Mouse (Mus musculus) hindbrain, embryonic 10.5 days (tissue): ENCODE data around the gene Gphn. TPM values are rescaled to one million over a fixed set of nuclear protein-coding genes. Genes with fewer than 3 reads are reported as not detected.
"Not testable (repeated sequence)": the region's sequence is repeated elsewhere in the genome, so short reads cannot be mapped to it uniquely, and the experiment has no call there.

Experiments used
- DNase-seq: peaks from one replicate; pipeline ENCODE4 v3.0.0-alpha.2; 2017; ENCODE audit warnings: low spot score
- H3K27ac ChIP-seq: fragments of 300-500 bp; sonication (generic); 2 replicates; pipeline ENCODE4 v1.5.1; 2016; ENCODE audit warnings: mild to moderate bottlenecking, moderate library complexity
- H3K27me3 ChIP-seq: fragments of 300-500 bp; sonication (generic); 2 replicates; pipeline ENCODE4 v1.6.1; 2016; ENCODE audit warnings: mild to moderate bottlenecking; ENCODE audit not compliant: poor library complexity, insufficient read depth, severe bottlenecking
- H3K36me3 ChIP-seq: fragments of 300-500 bp; sonication (generic); 2 replicates; pipeline ENCODE4 v1.6.1; 2016; ENCODE audit warnings: mild to moderate bottlenecking, moderate library complexity
- H3K4me1 ChIP-seq: fragments of 300-500 bp; sonication (generic); replicated peaks from 2 replicates; pipeline ENCODE4 v1.6.1; 2016; ENCODE audit warnings: mild to moderate bottlenecking
- H3K4me3 ChIP-seq: fragments of 300-500 bp; sonication (generic); 2 replicates; pipeline ENCODE4 v1.5.1; 2016; ENCODE audit warnings: mild to moderate bottlenecking, moderate library complexity
- H3K9me3 ChIP-seq: fragments of 300-500 bp; sonication (generic); 2 replicates; pipeline ENCODE4 v1.6.1; 2016; ENCODE audit warnings: mild to moderate bottlenecking, moderate library complexity
- WGBS: fragments of 180-500 bp; shearing (Covaris S2); methylation state at CpG from one replicate; pipeline ENCODE4 v1.1.7; 2016; 5-methylcytosine and 5-hydroxymethylcytosine counted together
- polyA plus RNA-seq: library from polyadenylated mRNA; unstranded; fragments of >200 nt; fragmentation: Nextera tagmentation; extraction: Ambion mirVana; gene quantifications from 2 replicates; pipeline ENCODE4 v1.2.1, GENCODE M21; 2016

Gene Gphn
- polyA plus RNA-seq, 1 experiment from 2014 or later, result 15.5 TPM

DNA sequence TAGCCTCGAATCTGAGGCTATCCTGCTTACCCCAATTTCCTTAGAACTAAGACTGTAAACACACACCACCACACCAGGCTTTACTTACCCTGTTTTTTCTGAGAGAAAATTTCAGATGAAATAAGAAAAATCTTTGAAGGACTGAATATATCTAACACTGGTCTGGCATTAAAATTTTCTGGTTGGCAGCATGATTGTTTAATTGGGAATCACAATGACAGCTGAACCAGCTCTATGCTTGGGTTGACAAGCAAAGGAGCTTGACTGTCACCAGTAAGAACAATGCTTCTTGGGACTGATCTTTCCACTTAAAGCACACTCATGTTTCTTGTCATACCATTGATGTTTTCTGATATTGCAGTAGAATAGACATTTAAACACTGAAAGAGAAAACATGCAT lies 296.0 kb downstream of the Gphn start:
- Histone ChIP-seq H3K9me3 (no peaks in the 10 kb centered on the region), H3K27me3 (no peaks in the 10 kb centered on the region), H3K36me3 (no peaks in the 10 kb centered on the region), H3K4me3 (no peak overlapping the region), H3K4me1 (no peaks in the 10 kb centered on the region), H3K27ac (no peak overlapping the region)
- 60% methylated on average over 1 of the region's 1 CpGs for WGBS
- no peak for DNase-seq

DNA sequence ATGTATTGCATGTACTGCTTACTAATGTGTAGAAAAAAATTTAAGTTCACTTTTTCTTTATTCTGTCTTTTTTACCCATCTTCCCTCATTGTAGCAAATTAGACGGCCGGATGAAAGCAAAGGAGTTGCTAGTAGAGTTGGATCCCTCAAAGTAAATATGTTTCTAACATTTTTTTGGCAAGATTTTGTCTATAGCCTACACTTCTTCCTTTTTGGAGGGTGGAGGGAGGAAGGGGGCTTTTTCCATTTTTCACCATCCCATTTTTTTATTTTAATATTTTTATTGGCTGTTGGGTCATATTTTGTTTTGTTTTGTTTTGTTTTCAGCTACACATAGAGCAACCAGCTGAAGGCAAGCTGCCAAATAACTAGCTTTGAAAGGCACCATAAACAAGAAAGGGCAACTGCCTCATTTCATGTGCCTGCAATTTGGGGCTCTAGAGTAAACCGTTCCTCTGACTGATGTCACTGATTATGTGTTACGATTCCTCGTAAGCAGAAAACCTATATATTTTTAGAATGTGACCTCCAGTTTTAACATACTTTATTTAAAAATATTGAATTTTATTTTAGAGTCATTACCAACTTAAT lies 296.7 kb downstream of the Gphn start:
- H3K4me3 ChIP-seq, result no peak overlapping the region
- H3K9me3 ChIP-seq, result no peaks in the 10 kb centered on the region
- 92% methylated on average over 5 of the region's 5 CpGs for WGBS
- H3K36me3 ChIP-seq, result no peaks in the 10 kb centered on the region
- no peaks in the 10 kb centered on the region for H3K27me3 ChIP-seq
- DNase-seq, result no peak
- H3K27ac ChIP-seq, result no peak overlapping the region
- H3K4me1 ChIP-seq, result no peaks in the 10 kb centered on the region

DNA sequence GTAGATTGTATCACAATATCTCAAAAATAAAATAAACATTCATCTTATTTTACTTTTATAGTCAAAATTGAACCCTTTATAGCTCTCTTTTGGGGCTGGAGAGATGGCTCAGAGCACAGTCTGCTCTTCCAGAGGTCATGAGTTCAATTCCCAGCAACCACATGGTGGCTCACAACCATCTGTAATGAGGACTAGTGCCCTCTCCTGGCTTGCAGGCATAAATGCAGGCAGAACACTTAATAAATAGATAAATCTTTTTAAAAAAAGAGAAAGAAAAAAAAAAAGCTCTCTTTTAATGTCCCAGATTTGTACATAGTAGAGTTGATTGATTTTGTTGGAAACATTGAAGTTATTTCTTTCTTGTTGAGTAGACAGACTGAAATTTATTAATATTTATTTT lies 311.4 kb downstream of the Gphn start:
- H3K27ac ChIP-seq, H3K4me3 ChIP-seq, H3K9me3 ChIP-seq, DNase-seq, H3K4me1 ChIP-seq, H3K27me3 ChIP-seq, H3K36me3 ChIP-seq: not testable (repeated sequence)

DNA sequence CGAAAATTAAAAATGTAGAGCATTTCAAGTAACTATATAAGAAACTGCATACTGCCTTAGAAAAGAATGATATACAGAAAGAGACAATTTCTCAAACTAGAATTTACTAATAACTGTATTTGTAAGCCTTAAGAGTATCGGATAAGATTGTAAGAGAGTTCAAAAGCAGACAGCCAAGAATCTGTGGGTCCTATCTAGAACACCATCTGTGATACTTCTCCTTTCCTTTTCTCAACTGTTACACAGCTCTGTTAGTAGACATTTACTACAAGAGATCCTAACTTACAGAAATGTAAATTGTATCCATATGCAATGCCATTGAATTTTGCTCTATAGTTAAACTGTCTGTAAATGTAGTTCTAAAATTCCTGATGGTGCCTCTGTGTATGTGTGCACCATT lies 324.7 kb downstream of the Gphn start:
- H3K4me3 ChIP-seq, result no peak overlapping the region
- H3K27me3 ChIP-seq, result no peaks in the 10 kb centered on the region
- no peak for DNase-seq
- no peaks in the 10 kb centered on the region for H3K9me3 ChIP-seq
- 94% methylated on average over 2 of the region's 2 CpGs for WGBS
- no peaks in the 10 kb centered on the region for H3K4me1 ChIP-seq
- no peak overlapping the region for H3K27ac ChIP-seq
- H3K36me3 ChIP-seq, result no peaks in the 10 kb centered on the region

DNA sequence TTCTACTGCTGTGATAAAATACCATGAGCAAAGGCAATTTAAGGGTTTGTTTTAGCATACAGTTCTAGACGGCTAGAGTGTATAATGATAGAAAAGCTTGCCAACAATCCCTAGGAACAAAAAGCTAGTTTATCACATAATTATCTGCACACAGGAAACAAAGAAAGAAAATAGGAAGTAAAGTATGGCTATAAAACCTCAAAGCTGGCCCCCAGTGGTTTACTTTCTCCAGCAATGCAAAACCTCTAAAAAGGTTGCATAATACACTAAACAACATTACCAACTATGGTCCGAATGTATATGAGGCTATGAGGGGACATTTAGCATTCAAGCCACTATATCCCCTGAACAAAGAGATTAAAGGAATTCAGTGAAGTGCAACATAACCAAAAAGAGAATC lies 405.6 kb downstream of the Gphn start:
- Histone ChIP-seq H3K36me3 (no peaks in the 10 kb centered on the region), H3K27me3 (no peaks in the 10 kb centered on the region), H3K4me1 (no peaks in the 10 kb centered on the region), H3K27ac (no peak overlapping the region), H3K4me3 (no peak overlapping the region), H3K9me3 (no peaks in the 10 kb centered on the region)
- no peak for DNase-seq
- 88% methylated on average over 2 of the region's 2 CpGs for WGBS

DNA sequence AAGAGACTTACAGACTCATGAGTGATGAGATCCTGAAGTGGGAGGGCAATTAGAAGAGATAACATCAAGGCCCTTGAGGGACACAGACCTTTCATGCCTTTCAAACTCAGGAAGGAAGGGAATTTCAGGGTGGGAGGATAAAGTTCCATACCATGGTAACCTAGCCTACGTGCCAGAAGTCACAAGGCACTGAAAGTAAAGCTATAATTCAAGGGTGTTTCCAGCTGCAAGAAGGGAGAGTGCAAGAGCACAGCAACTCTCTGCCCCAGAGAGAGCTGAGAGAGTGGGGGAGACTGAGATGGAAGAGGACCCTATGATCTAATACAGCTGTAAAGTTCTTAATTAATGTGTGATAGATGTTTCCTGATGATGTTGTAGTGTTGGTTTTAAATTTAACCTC lies 413.3 kb downstream of the Gphn start:
- Histone ChIP-seq H3K9me3 (no peaks in the 10 kb centered on the region), H3K27ac (no peak overlapping the region), H3K36me3 (no peaks in the 10 kb centered on the region), H3K27me3 (no peaks in the 10 kb centered on the region), H3K4me1 (no peaks in the 10 kb centered on the region), H3K4me3 (no peak overlapping the region)
- WGBS, result 43% methylated on average over 1 of the region's 1 CpGs
- DNase-seq, result no peak

DNA sequence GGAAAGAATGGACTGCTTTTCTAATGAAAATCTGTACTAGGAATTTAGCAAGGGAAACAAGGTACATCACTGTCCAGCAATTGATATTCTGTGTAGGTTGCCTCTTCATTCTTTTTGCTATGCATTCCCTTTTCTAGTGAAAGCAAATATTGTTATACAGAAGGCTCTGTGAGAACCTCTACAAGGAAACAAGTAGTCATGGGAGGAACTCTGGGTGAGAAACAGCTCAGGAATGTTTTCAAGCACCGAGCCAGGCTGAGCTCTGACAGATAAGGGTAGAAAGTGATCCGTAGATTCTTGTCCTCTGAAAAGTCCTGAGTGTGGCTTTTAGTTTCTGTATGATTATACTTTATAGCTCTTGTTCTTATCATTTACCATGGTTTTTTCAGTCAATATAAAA lies 413.9 kb downstream of the Gphn start:
- Histone ChIP-seq H3K4me1 (no peaks in the 10 kb centered on the region), H3K27me3 (no peaks in the 10 kb centered on the region), H3K9me3 (no peaks in the 10 kb centered on the region), H3K4me3 (no peak overlapping the region), H3K36me3 (no peaks in the 10 kb centered on the region), H3K27ac (no peak overlapping the region)
- 58% methylated on average over 2 of the region's 2 CpGs for WGBS
- DNase-seq, result no peak

DNA sequence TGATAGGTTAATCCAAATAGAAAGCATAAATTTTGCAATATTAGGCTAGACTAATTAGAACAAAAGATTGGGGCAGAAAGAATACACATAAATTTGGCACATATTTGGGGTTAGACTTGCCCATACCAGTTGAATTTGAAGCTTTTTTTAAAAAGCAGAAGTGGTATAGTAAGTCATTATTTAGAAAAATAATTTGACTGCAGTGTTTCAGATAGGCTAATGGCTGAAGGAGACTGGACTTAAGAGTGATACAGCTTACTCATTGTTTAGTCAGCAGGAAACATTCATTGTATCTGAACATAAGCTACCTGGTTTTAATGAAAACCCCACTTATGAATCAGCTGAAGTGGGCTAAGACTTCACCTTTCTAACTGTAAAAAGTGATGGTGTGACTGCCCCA lies 415.0 kb downstream of the Gphn start:
- Histone ChIP-seq H3K9me3 (no peaks in the 10 kb centered on the region), H3K27me3 (no peaks in the 10 kb centered on the region), H3K4me1 (no peaks in the 10 kb centered on the region), H3K36me3 (no peaks in the 10 kb centered on the region), H3K27ac (no peak overlapping the region), H3K4me3 (no peak overlapping the region)
- no peak for DNase-seq

DNA sequence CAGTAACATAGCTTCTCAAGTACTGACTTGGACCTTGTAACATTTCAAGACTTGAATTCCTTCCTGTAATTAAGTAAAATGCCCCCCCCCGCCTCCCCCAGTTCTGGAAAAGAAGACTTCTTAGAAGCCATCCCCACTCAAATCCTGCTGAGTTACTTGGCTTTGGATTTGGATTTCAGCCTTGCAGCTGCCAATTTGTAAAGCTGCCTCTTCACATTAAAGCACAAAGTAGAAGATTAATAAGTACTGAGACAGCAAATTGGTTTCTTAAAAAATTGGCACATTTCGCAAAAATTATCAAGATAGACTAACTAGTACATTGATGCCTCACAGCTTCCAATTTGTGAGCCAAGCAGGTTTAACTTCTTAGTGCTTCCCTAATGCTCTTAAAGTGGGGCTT lies 417.5 kb downstream of the Gphn start:
- no peaks in the 10 kb centered on the region for H3K4me1 ChIP-seq
- H3K36me3 ChIP-seq, result no peaks in the 10 kb centered on the region
- H3K4me3 ChIP-seq, result no peak overlapping the region
- H3K9me3 ChIP-seq, result no peaks in the 10 kb centered on the region
- 76% methylated on average over 2 of the region's 2 CpGs for WGBS
- no peaks in the 10 kb centered on the region for H3K27me3 ChIP-seq
- H3K27ac ChIP-seq, result no peak overlapping the region
- DNase-seq, result no peak

DNA sequence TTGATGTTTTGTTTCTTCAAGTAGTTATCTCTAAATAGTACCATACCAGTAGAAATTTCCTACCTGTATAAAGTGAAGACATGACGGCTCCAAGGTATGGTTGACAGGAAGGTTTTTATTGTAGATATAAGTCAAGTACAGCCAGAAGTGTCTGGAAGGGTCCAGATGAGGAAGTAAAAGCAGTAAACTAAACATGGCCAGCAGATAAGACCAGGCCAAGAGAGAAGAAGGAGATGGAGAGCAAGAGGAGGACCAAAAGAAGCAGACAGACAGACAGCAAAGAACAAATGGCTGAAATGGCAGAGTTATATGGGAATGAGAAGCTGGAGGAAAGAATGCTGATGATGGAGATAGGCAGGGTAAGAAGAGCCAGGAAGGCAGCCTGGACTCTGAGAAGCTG lies 419.1 kb downstream of the Gphn start:
- no peaks in the 10 kb centered on the region for H3K27me3 ChIP-seq
- WGBS, result 90% methylated on average over 1 of the region's 1 CpGs
- no peak overlapping the region for H3K27ac ChIP-seq

DNA sequence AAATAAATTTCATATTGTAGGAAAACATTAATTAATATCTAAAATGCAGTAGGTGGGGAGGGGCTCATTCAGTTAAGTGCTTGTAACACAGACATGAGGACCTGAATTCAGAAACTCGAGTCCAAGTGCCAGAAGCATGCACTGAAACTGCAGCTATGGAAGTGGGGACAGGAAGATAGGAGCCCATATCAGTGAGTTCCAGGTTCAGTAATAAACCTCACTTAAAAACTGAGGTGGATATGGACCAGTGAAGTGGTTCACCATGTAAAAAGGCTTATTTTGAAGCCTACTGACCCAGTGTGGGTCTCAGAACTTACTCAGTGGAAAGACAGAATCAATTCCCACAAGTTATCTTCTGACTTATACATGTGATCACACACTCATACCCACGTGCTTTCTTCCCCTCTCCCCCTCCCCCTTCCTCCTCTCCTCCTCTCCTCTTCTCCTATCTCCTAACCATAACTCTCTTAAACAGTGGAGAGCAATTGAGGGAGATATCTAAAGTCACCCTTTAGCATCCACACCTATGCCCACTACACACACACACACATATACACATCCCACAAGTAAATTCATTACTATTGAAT lies 433.6 kb downstream of the Gphn start:
- Histone ChIP-seq H3K4me1 (no peaks in the 10 kb centered on the region), H3K4me3 (no peak overlapping the region), H3K36me3 (peaks cover 2% of the 10 kb centered on the region; the same call in 1 of the 2 replicates), H3K27me3 (no peaks in the 10 kb centered on the region), H3K9me3 (no peaks in the 10 kb centered on the region), H3K27ac (no peak overlapping the region)
- WGBS, result 63% methylated on average over 2 of the region's 2 CpGs
- DNase-seq, result no peak

More for the DNA sequence above, 419.1 kb downstream of the Gphn start:
- H3K9me3 ChIP-seq, result no peaks in the 10 kb centered on the region
- no peak for DNase-seq
- H3K4me3 ChIP-seq, result no peak overlapping the region
- H3K4me1 ChIP-seq, result no peaks in the 10 kb centered on the region
- no peaks in the 10 kb centered on the region for H3K36me3 ChIP-seq

DNA sequence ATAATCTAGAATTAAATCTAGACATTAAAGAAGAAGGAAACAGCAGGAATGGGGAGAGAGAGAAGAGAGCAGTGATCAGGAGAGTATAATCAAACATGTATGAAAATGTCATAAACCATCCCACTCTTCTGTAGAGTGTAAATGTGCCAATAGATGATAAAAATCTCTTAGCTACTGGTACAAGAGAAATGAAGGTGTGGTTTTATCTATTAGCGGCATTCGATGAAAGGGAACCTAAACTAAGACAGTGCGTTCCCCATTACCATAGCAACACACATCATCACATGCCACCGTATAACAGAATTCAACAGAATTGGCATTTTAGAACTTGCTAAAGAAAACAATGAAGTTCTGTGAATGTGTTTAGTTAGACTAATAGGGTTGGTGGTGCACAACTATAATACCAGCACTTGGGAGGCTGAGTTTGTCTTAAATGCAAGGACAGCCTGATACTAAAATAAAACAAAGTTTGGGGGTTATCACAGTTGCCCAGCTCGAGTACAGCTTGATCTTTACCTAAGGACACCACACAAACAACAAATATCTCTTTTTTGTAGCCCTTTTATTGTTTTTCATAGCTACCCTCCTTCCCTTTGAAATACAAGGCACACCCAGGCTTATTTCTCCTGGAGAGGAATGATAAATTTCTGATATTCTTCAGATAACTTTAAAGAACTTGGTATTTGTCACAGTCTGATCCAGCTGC lies 452.1 kb downstream of the Gphn start:
- no peak for DNase-seq
- H3K4me1 ChIP-seq, result no peaks in the 10 kb centered on the region
- H3K9me3 ChIP-seq, result no peaks in the 10 kb centered on the region
- H3K36me3 ChIP-seq, result no peaks in the 10 kb centered on the region
- no peaks in the 10 kb centered on the region for H3K27me3 ChIP-seq
- no peak overlapping the region for H3K4me3 ChIP-seq
- WGBS, result 87% methylated on average over 5 of the region's 5 CpGs
- H3K27ac ChIP-seq, result no peak overlapping the region

DNA sequence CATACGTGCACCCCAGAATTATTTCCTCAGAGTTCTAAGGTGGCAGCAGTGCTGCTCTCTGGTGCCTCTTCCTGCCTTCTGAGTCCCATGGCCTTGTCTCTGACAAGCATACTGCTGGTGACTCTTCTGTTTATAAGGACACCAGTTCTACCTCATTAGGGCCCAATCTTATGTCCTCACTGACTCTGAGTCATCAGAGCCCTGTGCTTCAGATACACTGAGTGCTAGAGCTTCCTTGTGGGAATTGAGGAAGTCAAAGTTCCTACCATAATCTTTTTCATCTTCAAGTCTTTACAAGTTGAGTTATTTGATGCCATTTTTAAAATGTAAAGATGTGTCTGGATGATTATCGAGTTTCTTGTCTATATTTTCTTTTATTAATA lies 452.6 kb downstream of the Gphn start:
- Histone ChIP-seq H3K4me3 (no peak overlapping the region), H3K27ac (no peak overlapping the region), H3K4me1 (no peaks in the 10 kb centered on the region), H3K27me3 (no peaks in the 10 kb centered on the region), H3K9me3 (no peaks in the 10 kb centered on the region), H3K36me3 (no peaks in the 10 kb centered on the region)
- 86% methylated on average over 2 of the region's 2 CpGs for WGBS
- DNase-seq, result no peak
